Mouse (Mus musculus): ENCODE data around the gene Rxrg.

The Rxrg gene

GRCm38 (mm10) chr1:167644866-167645537, 46.8 kb downstream of the Rxrg start:
- in situ Hi-C loops (cut with MboI, MseI) = loop anchor here (5.0 to 25.0 kb wide), 2 partner anchors 233 to 433 kb away; no protein-coding TSS in a partner anchor

GRCm38 (mm10) chr1:167648670-167649069, 50.5 kb downstream of the Rxrg start:
- in situ Hi-C loops (cut with MboI, MseI) = loop anchor here (25.0 kb wide), 1 partner anchor 436 kb away; no protein-coding TSS in a partner anchor

DNA sequence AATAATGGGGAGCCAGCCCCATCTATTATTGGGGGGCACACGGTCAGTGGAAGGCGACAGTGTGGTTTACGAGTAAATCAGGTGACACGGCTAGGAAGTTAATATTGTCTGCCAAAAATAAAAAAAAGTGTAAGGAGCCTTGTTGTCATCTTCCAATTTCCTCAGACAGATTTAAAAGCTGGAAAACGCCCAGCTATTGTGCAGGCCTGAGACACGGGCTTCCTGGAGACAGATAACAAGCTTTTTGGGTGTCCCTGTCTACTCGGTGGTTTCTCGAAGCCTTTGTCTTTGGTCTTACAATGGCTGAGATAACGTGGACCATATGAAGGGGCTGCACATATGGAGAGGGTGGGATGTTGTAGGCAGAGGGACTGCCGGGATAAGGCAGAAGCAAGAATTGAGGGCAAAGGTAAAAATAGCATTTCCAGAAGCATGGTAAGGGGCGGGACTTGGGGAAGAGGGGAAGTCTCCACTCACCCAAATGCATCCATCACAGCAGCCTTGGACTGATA, 51.0 kb downstream of the Rxrg start:
- in situ Hi-C loops (cut with MboI, MseI) = loop anchor here (25.0 kb wide), 1 partner anchor 437 kb away; no protein-coding TSS in a partner anchor

- in situ Hi-C loops (cut with MboI, MseI) = no loop called here
Observed at GRCm38 (mm10) chr1:167652336-167652735, 54.2 kb downstream of the Rxrg start.

- in situ Hi-C loops (cut with MboI, MseI) = no loop called here
Observed at GRCm38 (mm10) chr1:167659065-167659464, 60.9 kb downstream of the Rxrg start.

GRCm38 (mm10) chr1:167660521-167661101, 62.4 kb downstream of the Rxrg start:
- in situ Hi-C loops (cut with MboI, MseI) = no loop called here

- in situ Hi-C loops (cut with MboI, MseI) = no loop called here
Observed at GRCm38 (mm10) chr1:167661123-167661522, 62.9 kb downstream of the Rxrg start.

- in situ Hi-C loops (cut with MboI, MseI) = no loop called here
Observed at GRCm38 (mm10) chr1:167663136-167663535, 65.0 kb downstream of the Rxrg start.

- in situ Hi-C loops (cut with MboI, MseI) = no loop called here
Observed at GRCm38 (mm10) chr1:167669796-167670195, 71.6 kb downstream of the Rxrg start.

- in situ Hi-C loops (cut with MboI, MseI) = no loop called here
Observed at GRCm38 (mm10) chr1:167672433-167672987, 74.3 kb downstream of the Rxrg start.

DNA sequence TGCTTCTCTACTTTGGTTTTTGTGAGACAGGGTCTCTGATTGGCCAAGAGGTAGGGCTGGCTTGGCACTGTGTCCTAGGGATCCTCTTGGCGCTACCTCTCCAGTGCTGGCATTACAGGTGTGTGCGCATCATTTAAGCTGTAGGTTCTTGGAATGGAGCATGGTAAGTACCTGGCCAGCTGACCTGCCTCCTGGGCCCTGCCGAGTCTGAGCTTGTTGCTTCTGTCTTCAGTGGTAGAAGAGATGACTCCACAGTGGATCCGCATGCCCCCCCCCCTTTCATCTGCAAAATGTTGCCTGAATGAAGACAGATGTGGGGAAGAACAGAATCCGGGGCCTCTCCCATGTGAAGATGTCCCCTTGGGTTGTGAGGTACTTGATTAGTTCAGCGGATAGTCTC, 80.9 kb downstream of the Rxrg start:
- in situ Hi-C loops (cut with MboI, MseI) = no loop called here

- in situ Hi-C loops (cut with MboI, MseI) = no loop called here
Observed at GRCm38 (mm10) chr1:167688001-167688346, 89.8 kb downstream of the Rxrg start.

DNA sequence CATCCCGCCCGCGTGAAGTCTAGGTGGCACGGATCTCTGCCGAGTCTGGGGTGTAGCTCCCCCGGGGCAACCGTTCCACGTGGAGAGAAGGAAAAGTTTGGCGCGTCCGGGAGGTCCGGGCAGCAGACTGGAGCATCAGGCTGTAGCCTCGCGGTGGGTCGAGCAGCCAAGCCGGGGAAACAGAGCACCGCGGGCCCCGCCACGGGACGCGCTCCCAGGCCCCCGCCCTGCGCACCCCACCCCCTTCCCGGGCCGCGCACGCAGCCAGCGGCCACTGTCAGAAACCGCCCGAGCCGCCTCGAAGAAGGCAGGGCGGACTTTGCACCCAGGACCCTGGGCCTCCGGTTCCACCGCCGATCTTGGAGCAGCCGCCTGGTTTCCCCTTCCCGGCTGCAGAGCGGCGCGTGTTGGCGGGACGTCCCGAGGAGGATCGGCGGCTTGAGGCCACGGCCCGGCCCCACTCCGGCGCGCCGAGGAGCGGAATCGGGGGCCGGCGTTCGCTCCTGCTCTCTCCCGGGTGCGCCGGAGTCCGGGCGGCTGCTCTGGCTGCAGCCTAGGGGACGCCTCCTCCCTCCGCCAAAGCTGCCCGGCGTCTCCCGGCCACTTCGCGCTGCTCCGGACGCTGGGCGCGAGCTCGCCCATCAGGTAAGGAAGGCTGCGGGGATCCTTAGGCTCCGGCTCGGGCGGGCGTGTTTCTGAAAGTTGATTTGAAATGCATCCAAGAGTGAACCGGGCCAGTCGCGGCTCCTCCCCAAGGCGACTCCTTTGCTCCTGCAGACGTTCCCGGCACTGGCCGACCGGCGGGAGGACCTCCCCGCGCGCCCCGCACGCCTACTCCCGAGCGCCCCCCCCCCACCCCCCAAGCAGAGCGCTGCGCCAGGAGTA, 90.4 kb downstream of the Rxrg start:
- in situ Hi-C loops (cut with MboI, MseI) = no loop called here

DNA sequence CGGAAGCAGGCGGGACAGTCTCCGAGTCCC, 90.9 kb downstream of the Rxrg start, which contains the start of gene Lmx1a:
Lmx1a (plus strand) TSS at position 6 of the 30 bp plus-strand sequence.
- in situ Hi-C loops (cut with MboI, MseI) = no loop called here

All from T-helper 2 cell (primary cell).